Mouse (Mus musculus): ENCODE data around the gene Ypel2.

Ypel2 gene

DNA sequence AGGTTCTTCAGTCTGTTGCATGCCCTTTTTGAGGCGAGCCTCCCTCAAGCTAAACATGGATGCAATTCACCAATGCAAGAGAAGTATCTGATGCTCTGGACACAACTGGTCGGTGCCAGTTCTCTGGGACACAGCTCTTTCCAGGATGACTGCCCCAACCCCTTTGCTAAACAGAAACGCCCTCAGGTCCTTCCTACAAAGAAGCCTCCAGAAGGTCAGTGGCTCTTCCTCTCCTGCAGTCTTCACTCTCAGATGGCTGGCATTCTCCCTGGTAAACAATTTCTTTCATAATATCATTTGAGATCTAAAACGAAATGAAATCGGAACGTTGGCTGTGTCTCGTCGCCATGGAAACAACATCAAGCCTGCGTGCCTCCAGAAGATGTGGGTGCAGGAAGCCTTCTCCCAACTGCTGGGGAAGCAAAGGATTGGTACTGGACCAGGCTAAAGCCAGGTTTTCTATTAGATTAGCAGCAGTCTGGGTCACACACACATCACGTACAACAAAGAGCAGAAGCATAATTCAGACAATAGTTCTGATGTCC is 62.8 kb downstream of the Ypel2 start:
- DNase-seq (ENCODE audit: low spot score in 2 of 2), result no peak

DNA sequence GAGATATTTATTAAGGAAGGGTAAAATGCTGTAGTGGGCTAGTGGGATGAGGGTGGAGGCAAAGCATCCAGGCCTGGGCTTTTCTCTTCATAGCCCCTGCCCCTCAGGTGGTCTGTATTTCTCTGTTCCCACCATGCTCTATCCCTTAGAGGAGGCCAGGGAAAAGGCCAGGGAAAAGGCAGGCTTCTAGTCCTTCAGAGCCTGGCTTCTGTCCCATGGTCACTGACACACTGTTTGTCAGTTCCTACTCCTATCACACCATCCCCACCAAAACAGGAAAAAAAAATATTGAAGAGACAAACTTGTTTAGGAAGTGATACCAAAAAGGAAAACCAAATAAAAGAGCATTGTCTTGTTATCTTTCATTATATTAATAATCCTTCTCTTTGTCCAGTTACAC is 63.5 kb downstream of the Ypel2 start:
- DNase-seq (ENCODE audit: low spot score in 2 of 2), result no peak

DNA sequence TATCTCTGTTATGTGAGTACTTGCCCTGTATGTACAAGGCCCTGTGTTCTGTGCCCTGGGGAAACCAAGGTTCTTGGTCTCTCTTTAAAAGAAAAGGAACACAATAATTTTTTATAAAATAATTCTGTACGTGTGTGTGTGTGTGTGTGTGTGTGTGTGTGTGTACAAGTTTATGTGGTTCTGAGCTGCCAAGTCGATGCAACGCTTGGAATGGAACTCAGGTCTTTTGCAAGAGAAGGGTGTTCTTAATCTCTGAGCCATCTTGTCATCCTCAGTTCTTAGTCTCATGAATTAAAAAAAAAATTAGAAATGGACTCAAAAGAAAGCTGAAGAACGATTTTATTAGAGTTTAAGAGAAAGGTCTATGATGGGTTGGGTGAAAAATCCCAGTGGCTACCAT is 64.0 kb downstream of the Ypel2 start:
- DNase-seq (ENCODE audit: low spot score in 2 of 2), result no peak

- DNase-seq (ENCODE audit: low spot score in 2 of 2), result no peak
Observed at GRCm38 (mm10) chr11:86925085-86925638, 68.3 kb downstream of the Ypel2 start.

DNA sequence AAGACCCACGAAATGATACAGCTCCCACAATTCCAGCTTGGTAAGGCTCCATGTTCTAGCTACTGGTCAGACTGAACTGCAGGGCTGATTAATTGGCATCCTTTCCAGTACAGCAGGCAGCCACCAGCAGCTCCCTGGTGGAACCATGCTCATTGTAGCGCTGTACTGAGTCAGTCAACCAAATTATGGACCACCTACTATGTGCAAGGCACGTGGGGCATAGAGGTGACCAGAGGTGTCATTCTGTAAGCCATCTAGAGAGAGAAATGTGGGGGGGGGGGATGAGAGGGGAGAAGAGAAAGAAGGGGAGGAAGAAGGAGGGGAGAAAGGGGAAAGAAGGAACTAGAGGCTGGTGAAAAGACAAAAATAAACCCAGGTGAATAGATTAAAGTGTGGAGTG is 68.9 kb downstream of the Ypel2 start:
- no peak for DNase-seq (ENCODE audit: low spot score in 2 of 2)

DNA sequence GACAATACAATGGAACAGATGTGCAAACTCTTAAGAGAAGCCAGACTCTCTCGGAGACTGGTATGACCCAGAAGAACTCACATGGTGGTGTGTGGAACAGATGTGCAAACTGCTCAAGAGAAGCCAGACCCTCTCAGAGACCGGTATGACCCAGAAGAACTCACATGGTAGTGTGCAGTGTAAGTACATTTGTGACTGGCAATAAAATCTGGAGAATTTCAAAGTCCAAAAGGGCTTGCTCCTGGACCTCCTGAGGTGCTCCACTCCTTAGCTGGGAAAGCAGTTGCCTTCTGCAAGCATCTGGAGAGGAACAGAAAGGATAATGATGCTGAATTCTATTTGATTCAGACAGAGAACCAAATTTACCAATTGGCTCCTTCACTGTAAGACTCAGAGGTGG is 69.9 kb downstream of the Ypel2 start:
- DNase-seq (ENCODE audit: low spot score in 2 of 2), result no peak

- DNase-seq (ENCODE audit: low spot score in 2 of 2), result no peak
Observed at GRCm38 (mm10) chr11:86922029-86922428, 71.5 kb downstream of the Ypel2 start.

DNA sequence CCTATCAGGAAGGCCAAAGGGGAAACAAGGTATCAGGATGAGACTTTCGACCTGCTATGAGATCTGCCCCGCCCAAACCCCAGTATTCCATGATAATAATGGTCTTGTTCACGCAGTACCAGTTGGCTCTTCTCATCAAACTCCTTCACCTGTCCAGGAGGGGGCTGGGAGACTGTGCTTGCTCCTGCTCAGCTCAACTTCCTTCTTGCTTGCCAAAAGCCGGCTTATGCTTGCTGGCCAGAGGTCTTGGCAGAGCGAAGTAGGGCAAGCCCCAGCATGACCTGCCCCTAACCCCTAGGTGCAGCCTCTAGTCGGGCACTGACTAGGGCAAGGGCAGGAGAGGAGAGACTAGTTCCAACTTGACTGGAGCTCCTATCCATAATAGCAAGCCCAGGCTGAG is 72.2 kb downstream of the Ypel2 start:
- no peak for DNase-seq (ENCODE audit: low spot score in 2 of 2)

GRCm38 (mm10) chr11:86920111-86921080 is 73.1 kb downstream of the Ypel2 start:
- DNase-seq (ENCODE audit: low spot score in 2 of 2), result no peak

- no peak for DNase-seq (ENCODE audit: low spot score in 2 of 2)
Observed at GRCm38 (mm10) chr11:86919468-86919867, 74.0 kb downstream of the Ypel2 start.

- DNase-seq (ENCODE audit: low spot score in 2 of 2), result no peak
Observed at GRCm38 (mm10) chr11:86917536-86917935, 76.0 kb downstream of the Ypel2 start.

GRCm38 (mm10) chr11:86916596-86917249 is 76.8 kb downstream of the Ypel2 start:
- DNase-seq (ENCODE audit: low spot score in 2 of 2), result no peak

GRCm38 (mm10) chr11:86914329-86914728 is 79.2 kb downstream of the Ypel2 start:
- DNase-seq (ENCODE audit: low spot score in 2 of 2), result no peak

- no peak for DNase-seq (ENCODE audit: low spot score in 2 of 2)
Observed at GRCm38 (mm10) chr11:86910244-86910643, 83.3 kb downstream of the Ypel2 start.

GRCm38 (mm10) chr11:86909028-86909427 is 84.5 kb downstream of the Ypel2 start:
- no peak for DNase-seq (ENCODE audit: low spot score in 2 of 2)

DNA sequence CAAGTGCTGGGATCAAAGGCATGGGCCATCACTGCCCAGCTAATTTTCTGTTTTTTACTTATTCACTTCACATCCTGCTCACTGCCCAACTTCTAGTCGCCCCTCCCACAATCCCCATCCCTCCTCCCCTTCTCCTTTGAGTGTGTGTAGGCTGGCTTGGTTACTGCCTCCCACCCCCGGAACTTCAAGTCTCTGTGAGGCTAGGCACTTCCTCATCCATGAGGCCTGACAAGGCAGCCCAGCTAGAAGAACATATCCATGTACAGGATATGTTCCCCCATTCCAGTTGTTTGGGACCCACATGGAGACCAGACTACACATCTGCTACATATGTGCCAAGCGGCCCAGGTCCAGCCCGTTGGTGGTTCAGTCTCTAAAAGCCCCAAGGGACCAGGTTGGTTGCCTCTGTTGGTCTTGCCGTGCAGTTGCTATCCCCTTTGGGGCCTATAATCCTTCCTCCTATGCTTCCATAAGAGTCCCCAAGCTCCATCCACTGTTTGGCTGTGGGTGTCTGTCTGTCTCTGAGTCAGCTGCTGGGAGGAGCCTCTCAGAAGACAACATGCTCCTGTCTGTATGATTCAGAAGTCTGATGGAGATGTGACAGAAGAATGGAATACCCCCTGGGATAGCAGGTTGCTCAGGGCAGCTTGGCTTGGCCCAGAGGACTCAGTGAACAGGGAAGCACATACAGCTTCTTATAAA is 85.5 kb downstream of the Ypel2 start:
- peak in 1 of 2 experiments; percentile 37 for DNase-seq (ENCODE audit: low spot score in 2 of 2)

- no peak for DNase-seq (ENCODE audit: low spot score in 2 of 2)
Observed at GRCm38 (mm10) chr11:86906767-86907662, 86.5 kb downstream of the Ypel2 start.

DNA sequence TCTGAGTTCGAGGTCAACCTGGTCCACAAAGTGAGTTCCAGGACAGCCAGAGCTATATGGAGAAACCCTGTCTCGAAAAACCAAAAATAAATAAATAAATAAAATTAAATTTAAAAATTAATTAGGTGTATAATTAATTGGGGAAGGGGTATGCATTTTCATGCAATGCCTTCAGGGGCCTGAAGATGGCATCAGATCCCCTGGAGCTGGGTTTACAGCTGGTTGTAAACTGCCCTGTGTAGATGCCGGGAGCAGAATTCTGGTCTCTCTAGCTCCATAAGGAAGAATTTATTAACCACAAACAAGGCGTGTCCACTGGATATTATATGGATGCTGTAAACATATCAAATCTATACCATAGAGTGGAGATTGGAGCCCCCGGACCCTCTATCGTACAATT is 87.2 kb downstream of the Ypel2 start:
- no peak for DNase-seq (ENCODE audit: low spot score in 2 of 2)

DNA sequence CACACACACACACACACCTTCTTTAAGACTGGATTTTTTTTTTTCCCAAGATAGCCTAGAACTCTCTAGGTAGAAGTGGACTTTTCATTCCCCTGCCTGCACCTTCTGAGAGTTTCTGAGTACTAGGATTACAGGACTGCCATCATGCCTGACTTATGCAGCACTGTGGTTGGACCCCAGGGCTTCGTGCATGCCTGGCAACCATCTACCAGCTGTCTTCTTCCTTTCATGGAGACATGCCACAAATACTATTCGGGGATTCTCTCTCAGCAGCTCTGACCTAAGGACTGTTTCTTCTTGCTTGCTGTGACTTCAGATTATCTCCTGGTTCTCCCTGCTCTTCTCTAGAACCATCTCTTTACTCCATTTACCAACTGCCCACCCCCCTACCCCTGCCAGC is 88.2 kb downstream of the Ypel2 start:
- no peak for DNase-seq (ENCODE audit: low spot score in 2 of 2)

DNA sequence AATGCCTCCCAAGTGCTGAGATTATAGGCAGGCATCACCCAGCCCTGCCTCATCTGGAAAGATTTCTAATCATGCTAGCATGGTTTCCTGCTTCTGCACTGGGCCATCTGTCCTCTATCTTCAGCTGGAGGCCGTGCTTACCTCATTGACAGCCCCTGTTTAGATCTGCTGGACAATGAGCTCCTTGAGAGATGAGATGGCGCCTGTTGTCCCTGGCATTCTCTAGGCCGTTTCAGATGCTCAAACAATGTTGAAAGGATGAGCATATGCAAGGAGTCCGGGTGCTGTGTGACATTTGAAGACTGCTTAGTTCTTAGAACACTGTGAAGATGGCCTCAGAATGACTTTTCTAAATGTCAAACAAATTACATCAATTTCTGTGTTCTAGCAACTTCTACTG is 88.8 kb downstream of the Ypel2 start:
- no peak for DNase-seq (ENCODE audit: low spot score in 2 of 2)

GRCm38 (mm10) chr11:86898367-86898766 is 95.1 kb downstream of the Ypel2 start:
- DNase-seq (ENCODE audit: low spot score in 2 of 2), result no peak

All from spleen, postnatal 10 days (tissue).